Mouse (Mus musculus) forebrain, embryonic 11.5 days (tissue): ENCODE results near the gene H2-Q7. TPM values are rescaled to one million over a fixed set of nuclear protein-coding genes. Genes with fewer than 3 reads are reported as not detected.
"Not testable (repeated sequence)": the region's sequence is repeated elsewhere in the genome, so short reads cannot be mapped to it uniquely, and the experiment has no call there.

ENCODE experiments used
- ATAC-seq: fragments of 200-750 bp; cut with Nextera tagmentation; replicated peaks from 2 replicates; pipeline ENCODE4 v1.8.0; 2017; ENCODE audit warnings: moderate TSS enrichment; ENCODE audit not compliant: low FRiP score
- DNase-seq: peaks from one replicate; pipeline ENCODE4 v3.0.0-alpha.2; 2017; ENCODE audit warnings: low spot score
- H3K27ac ChIP-seq: fragments of 300-500 bp; sonication (generic); 2 replicates; pipeline ENCODE4 v1.5.1; 2014; ENCODE audit warnings: low read depth, low read length
- H3K27me3 ChIP-seq: fragments of 300-500 bp; sonication (generic); 2 replicates; pipeline ENCODE4 v1.6.1; 2014; ENCODE audit warnings: mild to moderate bottlenecking, low read length, mixed read lengths; ENCODE audit not compliant: control insufficient read depth, insufficient read depth
- H3K36me3 ChIP-seq: fragments of 300-500 bp; sonication (generic); 2 replicates; pipeline ENCODE4 v1.6.1; 2014; ENCODE audit warnings: mild to moderate bottlenecking, low read length, moderate library complexity, mixed read lengths; ENCODE audit not compliant: control insufficient read depth, insufficient read depth
- H3K4me1 ChIP-seq: fragments of 300-500 bp; sonication (generic); replicated peaks from 2 replicates; pipeline ENCODE4 v1.6.1; 2014; ENCODE audit warnings: low read length, mixed read lengths; ENCODE audit not compliant: control insufficient read depth, insufficient read depth
- H3K4me2 ChIP-seq: fragments of 300-500 bp; sonication (generic); 2 replicates; pipeline ENCODE4 v1.6.1; 2014; ENCODE audit warnings: low read depth, mild to moderate bottlenecking, low read length, moderate library complexity, mixed read lengths; ENCODE audit not compliant: severe bottlenecking
- H3K4me3 ChIP-seq: fragments of 300-500 bp; sonication (generic); 2 replicates; pipeline ENCODE4 v1.5.1; 2014; ENCODE audit warnings: low read depth, low read length
- H3K9ac ChIP-seq: fragments of 300-500 bp; sonication (generic); 2 replicates; pipeline ENCODE4 v1.6.1; 2014; ENCODE audit warnings: low read length
- H3K9me3 ChIP-seq: fragments of 300-500 bp; sonication (generic); 2 replicates; pipeline ENCODE4 v1.6.1; 2016; ENCODE audit warnings: low read length, mixed read lengths; ENCODE audit not compliant: control insufficient read depth
- WGBS: fragments of 180-500 bp; shearing (Covaris S2); extraction: QIAGEN DNeasy Blood & Tissue Kit; methylation state at CpG from one replicate; pipeline ENCODE4 v1.1.7; 2014; 5-methylcytosine and 5-hydroxymethylcytosine counted together
- polyA plus RNA-seq: library from polyadenylated mRNA; unstranded; fragments of >200 nt; fragmentation: Nextera tagmentation; extraction: Ambion mirVana; gene quantifications from 2 replicates; pipeline ENCODE4 v1.2.1, GENCODE M21; 2014

H2-Q7 gene
- polyA plus RNA-seq, 1 experiment from 2014 or later = 10.5 TPM

DNA sequence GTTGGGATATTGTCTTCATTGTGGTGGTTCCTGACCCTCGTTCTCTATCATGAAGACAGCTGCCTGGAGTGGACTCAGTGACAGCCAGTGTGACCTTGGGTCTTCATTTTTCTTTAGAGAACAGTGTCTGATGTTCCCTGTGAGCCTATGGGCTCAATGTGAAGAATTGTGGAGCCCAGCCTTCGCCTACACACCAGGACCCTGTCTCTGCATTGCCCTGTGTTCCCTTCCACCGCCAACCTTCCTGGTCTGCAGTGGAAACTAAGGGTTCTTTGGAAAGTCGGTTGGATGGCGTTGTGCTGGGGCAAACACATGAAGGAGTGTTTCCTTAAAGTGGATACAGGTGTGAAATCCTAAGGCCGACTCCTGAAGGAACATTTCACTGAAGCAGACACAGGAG, 10.1 kb upstream of the H2-Q7 start:
- DNase-seq, H3K4me1 ChIP-seq, H3K36me3 ChIP-seq, H3K9ac ChIP-seq, H3K9me3 ChIP-seq, H3K27ac ChIP-seq, H3K4me2 ChIP-seq, ATAC-seq, H3K4me3 ChIP-seq: not testable (repeated sequence)
- 88% methylated on average over 6 of the region's 6 CpGs for WGBS
- H3K27me3 ChIP-seq = peaks cover 10% of the 10 kb centered on the region

DNA sequence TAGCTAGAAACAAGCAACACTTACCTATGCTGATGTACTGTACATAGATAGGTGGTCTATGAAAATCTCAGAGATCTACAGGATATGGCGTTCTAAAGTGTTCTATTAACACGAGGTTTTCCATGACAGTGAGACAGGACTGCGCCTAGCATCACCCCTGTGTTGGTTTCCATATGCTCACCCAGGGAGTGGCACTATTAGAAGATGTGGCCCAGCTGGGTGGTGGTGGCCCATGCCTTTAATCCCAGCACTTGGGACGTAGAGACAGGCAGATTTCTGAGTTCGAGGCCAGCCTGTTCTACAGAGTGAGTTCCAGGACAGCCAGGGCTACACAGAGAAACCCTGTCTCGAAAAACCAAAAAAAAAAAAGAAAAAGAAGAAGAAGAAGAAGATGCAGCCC, 8.3 kb upstream of the H2-Q7 start:
- 85% methylated on average over 6 of the region's 6 CpGs for WGBS
- H3K27me3 ChIP-seq, H3K36me3 ChIP-seq, H3K27ac ChIP-seq, H3K4me2 ChIP-seq, H3K4me3 ChIP-seq, ATAC-seq, H3K4me1 ChIP-seq, H3K9ac ChIP-seq, H3K9me3 ChIP-seq: not testable (repeated sequence)
- peak; percentile 38 for DNase-seq

DNA sequence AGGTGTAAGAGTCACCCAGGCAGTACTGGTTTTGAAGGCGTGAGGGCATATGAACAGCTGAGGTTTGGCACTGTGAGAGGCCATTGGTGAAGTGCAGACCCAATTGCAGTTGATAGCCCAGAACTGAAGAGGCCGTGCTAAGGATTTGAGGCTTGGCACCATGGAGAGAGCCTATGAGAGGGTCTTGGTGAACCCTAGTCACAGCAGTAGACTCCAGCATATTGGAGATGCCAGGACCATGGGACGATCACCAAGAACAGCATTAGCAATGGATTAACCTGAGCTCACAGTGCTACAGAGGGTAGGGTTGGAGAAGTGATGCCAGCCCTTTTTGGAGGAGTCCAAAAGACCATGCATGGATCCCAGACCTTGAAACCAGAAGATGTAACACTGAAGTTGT, 6.8 kb upstream of the H2-Q7 start:
- H3K9ac ChIP-seq, ATAC-seq, H3K27ac ChIP-seq, H3K9me3 ChIP-seq, H3K36me3 ChIP-seq, H3K4me3 ChIP-seq, H3K27me3 ChIP-seq, H3K4me2 ChIP-seq, H3K4me1 ChIP-seq: not testable (repeated sequence)
- 69% methylated on average over 3 of the region's 3 CpGs for WGBS
- DNase-seq = peak; percentile 38

- H3K4me2 ChIP-seq, H3K27me3 ChIP-seq, H3K27ac ChIP-seq, H3K4me1 ChIP-seq, H3K9ac ChIP-seq, H3K4me3 ChIP-seq, ATAC-seq, H3K36me3 ChIP-seq, H3K9me3 ChIP-seq: not testable (repeated sequence)
- 7% methylated on average over 8 of the region's 8 CpGs for WGBS
- peak; percentile 83 for DNase-seq
Measured at GRCm38 (mm10) chr17:35434836-35435235, 4.1 kb upstream of the H2-Q7 start.

DNA sequence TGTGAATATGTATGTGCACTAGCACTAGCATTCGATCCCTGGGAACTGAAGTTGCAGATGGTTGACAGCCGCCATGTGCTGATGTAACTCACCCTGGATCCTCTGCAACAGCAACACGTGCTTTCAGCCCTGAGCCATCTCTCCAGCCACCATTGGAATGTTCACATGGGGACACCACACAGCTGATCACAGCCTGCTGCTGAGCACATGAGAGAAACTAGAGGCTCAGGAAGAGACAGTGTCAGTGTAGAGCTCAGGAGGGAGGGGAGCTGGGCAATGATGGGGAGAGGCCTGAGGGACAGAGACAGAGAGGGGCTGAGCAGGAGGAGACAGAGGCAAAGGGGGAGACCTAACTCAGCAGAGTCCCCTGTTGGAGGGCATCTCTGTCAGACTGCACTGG, 3.4 kb upstream of the H2-Q7 start:
- H3K4me3 ChIP-seq, H3K4me2 ChIP-seq, H3K36me3 ChIP-seq, H3K9me3 ChIP-seq, H3K27ac ChIP-seq, H3K9ac ChIP-seq, H3K27me3 ChIP-seq, H3K4me1 ChIP-seq, ATAC-seq: not testable (repeated sequence)
- 75% methylated on average over 3 of the region's 3 CpGs for WGBS
- peak; percentile 48 for DNase-seq

- not testable (repeated sequence) for H3K9me3 ChIP-seq, H3K4me3 ChIP-seq, H3K4me1 ChIP-seq, ATAC-seq, H3K4me2 ChIP-seq, H3K9ac ChIP-seq, DNase-seq, H3K27ac ChIP-seq, H3K27me3 ChIP-seq, H3K36me3 ChIP-seq
- WGBS = 64% methylated on average over 1 of the region's 1 CpGs
Measured at GRCm38 (mm10) chr17:35437386-35437936, 1.5 kb upstream of the H2-Q7 start.

GRCm38 (mm10) chr17:35438395-35438794, 560 bp upstream of the H2-Q7 start:
- H3K9me3 ChIP-seq, H3K4me3 ChIP-seq, H3K36me3 ChIP-seq, DNase-seq, H3K27me3 ChIP-seq, H3K4me2 ChIP-seq, ATAC-seq, H3K9ac ChIP-seq, H3K4me1 ChIP-seq, H3K27ac ChIP-seq: not testable (repeated sequence)
- 74% methylated on average over 1 of the region's 3 CpGs for WGBS

DNA sequence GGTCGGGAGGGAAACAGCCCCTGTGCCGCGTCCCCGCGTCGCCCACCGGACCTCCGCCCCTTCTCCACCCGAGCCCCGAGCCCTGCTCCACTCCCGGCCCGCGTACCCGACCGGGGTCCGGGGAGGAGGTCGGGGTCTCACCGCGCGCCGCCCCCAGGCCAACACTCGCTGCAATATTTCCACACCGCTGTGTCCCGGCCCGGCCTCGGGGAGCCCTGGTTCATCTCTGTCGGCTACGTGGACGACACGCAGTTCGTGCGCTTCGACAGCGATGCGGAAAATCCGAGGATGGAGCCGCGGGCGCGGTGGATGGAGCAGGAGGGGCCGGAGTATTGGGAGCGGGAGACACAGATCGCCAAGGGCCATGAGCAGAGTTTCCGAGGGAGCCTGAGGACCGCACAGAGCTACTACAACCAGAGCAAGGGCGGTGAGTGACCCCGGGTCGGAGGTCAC, 366 bp downstream of the H2-Q7 start:
- H3K27me3 ChIP-seq, H3K4me1 ChIP-seq, H3K9me3 ChIP-seq, H3K27ac ChIP-seq, H3K36me3 ChIP-seq: not testable (repeated sequence)
- ATAC-seq = peak; percentile 65
- Histone ChIP-seq H3K9ac (peak overlapping the region; percentile 60), H3K4me3 (peak overlapping the region; percentile 40), H3K4me2 (peak overlapping the region; percentile 86)
- peak; percentile 75 for DNase-seq
- WGBS = 2% methylated on average over 40 of the region's 48 CpGs

DNA sequence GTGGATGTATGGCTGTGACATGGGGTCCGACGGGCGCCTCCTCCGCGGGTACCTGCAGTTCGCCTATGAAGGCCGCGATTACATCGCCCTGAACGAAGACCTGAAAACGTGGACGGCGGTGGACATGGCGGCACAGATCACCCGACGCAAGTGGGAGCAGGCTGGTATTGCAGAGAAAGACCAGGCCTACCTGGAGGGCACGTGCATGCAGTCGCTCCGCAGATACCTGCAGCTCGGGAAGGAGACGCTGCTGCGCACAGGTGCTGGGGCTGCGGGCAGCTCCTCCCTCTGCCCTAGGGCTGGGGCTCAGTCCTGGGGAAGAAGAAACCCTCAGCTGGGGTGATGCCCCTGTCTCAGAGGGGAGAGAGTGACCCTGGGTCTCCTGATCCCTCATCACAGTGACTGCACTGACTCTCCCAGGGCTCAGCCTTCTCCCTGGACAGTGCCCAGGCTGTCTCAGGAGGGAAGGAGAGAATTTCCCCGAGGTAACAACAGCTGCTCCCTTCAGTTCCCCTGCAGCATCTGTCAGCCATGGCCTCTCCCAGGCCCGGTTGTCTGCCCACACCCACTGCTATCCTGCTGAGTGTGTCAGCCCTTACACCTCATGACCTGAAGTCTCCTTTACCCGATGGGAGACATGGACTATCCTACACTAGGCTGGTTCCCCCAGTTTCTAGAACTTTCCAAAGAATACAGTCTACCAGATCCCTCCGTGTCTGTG, 1.1 kb downstream of the H2-Q7 start:
- not testable (repeated sequence) for H3K9ac ChIP-seq, H3K36me3 ChIP-seq, H3K4me3 ChIP-seq, ATAC-seq, H3K4me1 ChIP-seq, H3K9me3 ChIP-seq, H3K27ac ChIP-seq, H3K4me2 ChIP-seq, H3K27me3 ChIP-seq
- DNase-seq = peak; percentile 60
- 45% methylated on average over 27 of the region's 27 CpGs for WGBS
